Mouse (Mus musculus) 3T3-L1 (cell line): ENCODE data around the gene Macf1.
"Not testable (repeated sequence)": the region's sequence is repeated elsewhere in the genome, so short reads cannot be mapped to it uniquely, and the experiment has no call there.

Experiments
- DNase-seq: peaks from one replicate; pipeline ENCODE4 v3.0.0-alpha.2; 2015; ENCODE audit warnings: low read depth, low spot score

Macf1 gene

GRCm38 (mm10) chr4:123552689-123553088 lies 131.5 kb downstream of the Macf1 start:
- no peak for DNase-seq

GRCm38 (mm10) chr4:123548317-123548716 lies 135.8 kb downstream of the Macf1 start:
- no peak for DNase-seq

DNA sequence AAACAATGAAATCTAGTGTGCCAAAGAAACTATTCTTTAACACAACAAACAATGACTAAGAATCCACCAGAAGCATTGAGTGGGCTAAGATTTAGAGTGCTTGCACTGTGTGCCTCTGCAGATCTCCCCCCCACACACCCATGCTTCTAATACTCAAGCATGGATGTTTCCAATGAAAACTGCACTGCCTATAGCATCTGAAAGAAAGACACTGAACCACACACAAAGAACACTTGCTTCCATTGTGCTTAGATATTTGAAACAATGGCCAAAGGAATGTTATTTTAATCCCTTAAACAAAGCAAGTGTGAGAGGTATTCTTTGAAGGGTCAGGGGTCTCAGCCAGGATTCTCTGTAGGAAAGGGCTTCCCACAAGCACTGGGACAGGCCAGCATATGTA lies 140.5 kb downstream of the Macf1 start:
- no peak for DNase-seq

GRCm38 (mm10) chr4:123535271-123535670 lies 148.9 kb downstream of the Macf1 start:
- DNase-seq, result peak; percentile 96

DNA sequence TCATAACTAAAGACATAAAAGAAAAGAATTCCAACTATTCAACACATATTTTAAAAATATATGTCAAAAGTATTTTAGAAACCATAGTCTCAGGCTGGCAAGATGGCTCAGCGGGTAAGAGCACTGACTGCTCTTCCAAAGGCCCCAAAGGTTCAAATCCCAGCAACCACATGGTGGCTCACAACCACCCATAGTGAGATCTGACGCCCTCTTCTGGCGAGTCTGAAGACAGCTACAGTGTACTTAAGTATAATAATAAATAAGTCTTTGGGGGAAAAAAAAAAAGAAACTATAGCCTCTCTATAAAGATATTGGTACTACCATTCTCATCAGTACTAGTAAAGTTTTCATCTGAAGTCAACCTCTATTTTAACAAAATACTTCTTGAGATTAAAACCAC lies 152.2 kb downstream of the Macf1 start:
- DNase-seq, result no peak

GRCm38 (mm10) chr4:123530976-123531375 lies 153.2 kb downstream of the Macf1 start:
- no peak for DNase-seq

GRCm38 (mm10) chr4:123529230-123529629 lies 154.9 kb downstream of the Macf1 start:
- DNase-seq, result peak; percentile 47

DNA sequence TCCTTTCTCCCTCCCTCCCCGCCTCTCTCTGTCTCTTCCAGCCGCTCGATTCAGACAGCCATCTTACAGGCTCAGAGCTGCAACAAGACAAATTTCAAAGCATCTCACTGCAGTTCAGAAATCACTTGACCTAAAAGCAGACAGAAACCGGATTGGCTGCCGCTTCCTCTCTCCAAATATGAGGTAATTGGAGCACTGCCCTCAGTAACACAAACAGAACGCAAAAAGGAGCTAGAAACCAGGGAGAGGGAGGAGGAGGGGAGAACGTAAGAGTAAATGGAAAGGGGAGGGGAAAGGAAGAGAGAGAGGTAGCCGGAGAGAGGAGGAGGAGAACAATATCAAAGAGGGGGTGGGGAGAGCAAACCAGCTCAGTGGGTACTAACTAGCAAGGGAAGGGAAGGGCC lies 156.6 kb downstream of the Macf1 start:
- no peak for DNase-seq

- DNase-seq, result no peak
These were observed 157.3 kb downstream of the Macf1 start for GRCm38 (mm10) chr4:123526779-123527280.

- DNase-seq, result no peak
These were observed 159.4 kb downstream of the Macf1 start for GRCm38 (mm10) chr4:123524746-123525145.

DNA sequence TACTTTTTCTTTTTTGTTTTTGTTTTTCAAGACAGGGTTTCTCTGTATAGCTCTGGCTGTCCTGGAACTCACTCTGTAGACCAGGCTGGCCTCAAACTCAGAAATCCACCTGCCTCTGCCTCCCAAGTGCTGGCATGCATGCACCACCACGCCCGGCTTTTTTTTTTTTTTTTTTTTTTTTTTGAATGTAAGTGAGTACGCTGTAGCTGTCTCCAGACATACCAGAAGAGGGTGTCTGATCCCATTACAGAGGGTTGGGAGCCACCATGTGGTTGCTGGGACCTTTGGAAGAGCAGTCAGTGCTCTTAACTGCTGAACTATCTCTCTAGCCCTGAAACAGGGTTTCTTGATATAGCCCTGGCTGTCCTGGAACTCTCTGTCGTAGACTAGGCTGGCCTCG lies 164.0 kb downstream of the Macf1 start:
- not testable (repeated sequence) for DNase-seq

- no peak for DNase-seq
These were observed 168.5 kb downstream of the Macf1 start for GRCm38 (mm10) chr4:123515673-123516072.

DNA sequence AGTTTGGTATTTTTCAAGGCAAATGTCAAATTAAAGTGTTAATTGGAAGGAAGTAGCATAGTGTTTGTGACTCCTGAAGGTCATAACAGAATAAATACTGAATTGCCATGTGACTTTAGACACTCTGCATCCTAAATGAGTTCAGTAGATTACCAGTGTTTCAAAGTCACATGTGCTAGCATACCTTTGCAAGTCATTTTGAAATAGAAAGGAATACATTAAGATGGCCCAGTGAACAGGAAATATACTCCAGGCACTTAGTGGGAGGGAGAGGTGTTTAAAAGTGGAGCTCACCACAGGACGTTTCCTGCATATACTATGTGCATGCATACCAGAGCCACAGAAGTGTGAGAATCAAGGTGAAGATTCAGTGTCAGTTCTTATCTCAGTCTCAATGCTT lies 174.0 kb downstream of the Macf1 start:
- no peak for DNase-seq

- DNase-seq, result no peak
These were observed 195.1 kb downstream of the Macf1 start for GRCm38 (mm10) chr4:123489086-123489485.

DNA sequence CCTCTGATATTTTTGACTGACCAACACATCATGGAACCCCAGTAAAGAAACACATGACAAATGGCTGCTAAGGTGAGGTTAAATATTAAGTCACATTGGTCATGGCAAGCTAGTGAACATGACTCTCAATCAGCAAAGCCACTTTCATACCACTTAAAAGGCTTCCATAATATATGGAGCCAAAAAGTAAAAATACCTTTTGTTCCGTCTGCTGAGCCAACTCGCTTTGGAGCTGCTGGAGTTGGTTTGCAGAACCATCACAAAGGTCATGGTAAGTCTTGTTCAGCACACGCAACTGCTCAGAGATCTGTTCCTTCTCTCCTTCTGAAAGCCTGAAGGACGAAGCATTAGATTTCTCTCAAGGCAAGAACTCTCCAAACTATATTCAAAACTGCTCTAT lies 204.2 kb downstream of the Macf1 start:
- no peak for DNase-seq

- no peak for DNase-seq
These were observed 205.3 kb downstream of the Macf1 start for GRCm38 (mm10) chr4:123478655-123479433.

DNA sequence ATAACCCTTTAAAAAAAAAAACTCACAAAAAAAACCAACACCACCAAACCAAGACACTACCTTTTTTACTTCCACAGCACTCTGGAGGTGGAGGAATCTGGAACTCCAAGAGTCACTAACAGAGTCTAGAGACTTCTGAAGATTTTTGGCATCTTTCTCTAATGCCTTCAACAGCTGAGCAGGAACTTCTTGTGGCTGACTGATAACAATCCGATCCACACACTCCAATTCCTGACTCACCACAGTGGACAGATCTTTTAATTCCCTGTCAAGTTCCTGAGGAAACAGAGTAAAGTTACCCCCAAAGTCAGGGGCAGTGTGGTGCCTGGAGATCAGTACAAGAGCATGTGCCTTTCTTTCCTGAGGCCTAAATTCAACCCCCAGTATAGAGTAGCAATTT lies 218.4 kb downstream of the Macf1 start:
- no peak for DNase-seq

GRCm38 (mm10) chr4:123460595-123461272 lies 223.4 kb downstream of the Macf1 start:
- peak; percentile 35 for DNase-seq

DNA sequence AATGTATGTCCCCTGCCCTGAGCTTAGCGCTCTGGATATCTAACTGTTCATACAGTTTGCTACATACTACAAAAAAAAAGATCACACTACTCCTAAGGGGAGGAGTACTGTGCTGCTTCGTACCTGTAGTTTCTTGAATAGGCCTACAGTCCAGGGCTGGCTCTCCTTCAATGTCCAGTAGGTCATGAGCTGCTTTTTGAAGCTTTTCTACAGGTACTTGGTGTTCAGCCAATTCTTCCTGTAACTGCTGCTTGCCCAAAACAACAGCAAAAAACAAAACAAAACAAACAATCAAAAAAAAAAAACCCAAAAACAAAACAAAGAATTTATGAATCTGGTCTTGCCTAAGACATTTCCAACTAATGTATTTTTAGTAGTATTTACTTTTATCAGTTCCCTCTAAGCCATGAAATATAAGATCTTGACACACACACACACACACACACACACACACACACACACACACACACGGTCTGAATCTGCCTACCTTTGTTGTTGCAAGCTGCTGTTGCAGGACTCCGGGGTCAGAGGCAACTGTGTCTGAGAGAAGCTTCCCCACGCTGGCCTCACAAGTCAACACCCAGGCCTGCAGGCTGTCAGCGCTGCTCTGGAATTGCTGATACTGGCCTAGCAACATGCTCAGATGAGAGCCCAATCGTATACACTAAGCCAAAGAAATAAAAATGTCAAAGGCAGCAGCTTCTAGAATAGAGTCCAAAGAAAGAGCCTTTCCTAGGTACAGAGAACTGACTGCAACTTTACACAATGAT lies 229.1 kb downstream of the Macf1 start:
- no peak for DNase-seq

GRCm38 (mm10) chr4:123453729-123454128 lies 230.4 kb downstream of the Macf1 start:
- DNase-seq, result no peak

GRCm38 (mm10) chr4:123451991-123452390 lies 232.2 kb downstream of the Macf1 start:
- DNase-seq, result no peak

GRCm38 (mm10) chr4:123449304-123449703 lies 234.9 kb downstream of the Macf1 start:
- no peak for DNase-seq
